Mouse (Mus musculus): ENCODE measurements at regions not wholly inside any gene's neighbourhood (a gene's known extent, or its start where the extent isn't known, plus 50 kb on each side); places are given as distances from the start of the nearest gene placed in this dataset.

GRCm38 (mm10) chr8:34474593-34474992 is 363.1 kb upstream of the Gm10131 start:
- TF ChIP-seq POLR2A (IDR thresholded peaks at IDR 0.05; ENCODE audit: borderline replicate concordance, low read depth, low read length) (no peak), CTCF (IDR thresholded peaks at IDR 0.05; ENCODE audit: low read depth, low read length) (no peak)
- Histone ChIP-seq H3K4me3 (ENCODE audit: insufficient read depth, low read length) (no peak overlapping the region), H3K27ac (ENCODE audit: insufficient read depth, low read depth, low read length) (no peak overlapping the region), H3K4me1 (ENCODE audit: control insufficient read depth, insufficient read depth, low read length) (peaks cover 6% of the 10 kb centered on the region)

- Histone ChIP-seq H3K4me1 (ENCODE audit: control insufficient read depth, insufficient read depth, low read length) (peaks cover 13% of the 10 kb centered on the region), H3K27ac (ENCODE audit: insufficient read depth, low read depth, low read length) (no peak overlapping the region), H3K4me3 (ENCODE audit: insufficient read depth, low read length) (no peak overlapping the region)
- TF ChIP-seq POLR2A (IDR thresholded peaks at IDR 0.05; ENCODE audit: borderline replicate concordance, low read depth, low read length) = no peak
- TF ChIP-seq CTCF (IDR thresholded peaks at IDR 0.05; ENCODE audit: low read depth, low read length) = no peak
Measured at GRCm38 (mm10) chr8:34473769-34474168, 362.2 kb upstream of the Gm10131 start.

GRCm38 (mm10) chr8:34473301-34473700 is 361.8 kb upstream of the Gm10131 start:
- TF ChIP-seq CTCF (IDR thresholded peaks at IDR 0.05; ENCODE audit: low read depth, low read length) (no peak), POLR2A (IDR thresholded peaks at IDR 0.05; ENCODE audit: borderline replicate concordance, low read depth, low read length) (no peak)
- Histone ChIP-seq H3K27ac (ENCODE audit: insufficient read depth, low read depth, low read length) (no peak overlapping the region), H3K4me1 (ENCODE audit: control insufficient read depth, insufficient read depth, low read length) (peaks cover 13% of the 10 kb centered on the region), H3K4me3 (ENCODE audit: insufficient read depth, low read length) (no peak overlapping the region)

- Histone ChIP-seq H3K4me1 (ENCODE audit: control insufficient read depth, insufficient read depth, low read length) (peaks cover 13% of the 10 kb centered on the region), H3K27ac (ENCODE audit: insufficient read depth, low read depth, low read length) (no peak overlapping the region), H3K4me3 (ENCODE audit: insufficient read depth, low read length) (no peak overlapping the region)
- TF ChIP-seq POLR2A (IDR thresholded peaks at IDR 0.05; ENCODE audit: borderline replicate concordance, low read depth, low read length) (no peak), CTCF (IDR thresholded peaks at IDR 0.05; ENCODE audit: low read depth, low read length) (no peak)
Measured at GRCm38 (mm10) chr8:34472846-34473245, 361.3 kb upstream of the Gm10131 start.

GRCm38 (mm10) chr8:34472434-34472833 is 360.9 kb upstream of the Gm10131 start:
- peaks cover 13% of the 10 kb centered on the region for H3K4me1 ChIP-seq (ENCODE audit: control insufficient read depth, insufficient read depth, low read length)
- no peak overlapping the region for H3K4me3 ChIP-seq (ENCODE audit: insufficient read depth, low read length)
- no peak overlapping the region for H3K27ac ChIP-seq (ENCODE audit: insufficient read depth, low read depth, low read length)
- TF ChIP-seq CTCF (IDR thresholded peaks at IDR 0.05; ENCODE audit: low read depth, low read length) = no peak

- Histone ChIP-seq H3K4me3 (ENCODE audit: insufficient read depth, low read length) (no peak overlapping the region), H3K27ac (ENCODE audit: insufficient read depth, low read depth, low read length) (no peak overlapping the region), H3K4me1 (ENCODE audit: control insufficient read depth, insufficient read depth, low read length) (peaks cover 13% of the 10 kb centered on the region)
- no peak for TF ChIP-seq CTCF (IDR thresholded peaks at IDR 0.05; ENCODE audit: low read depth, low read length)
- no peak for TF ChIP-seq POLR2A (IDR thresholded peaks at IDR 0.05; ENCODE audit: borderline replicate concordance, low read depth, low read length)
Measured at GRCm38 (mm10) chr8:34469091-34469490, 357.6 kb upstream of the Gm10131 start.

- no peak overlapping the region for H3K27ac ChIP-seq (ENCODE audit: insufficient read depth, low read depth, low read length)
- TF ChIP-seq CTCF (IDR thresholded peaks at IDR 0.05; ENCODE audit: low read depth, low read length) (no peak), POLR2A (IDR thresholded peaks at IDR 0.05; ENCODE audit: borderline replicate concordance, low read depth, low read length) (no peak)
- no peak overlapping the region for H3K4me3 ChIP-seq (ENCODE audit: insufficient read depth, low read length)
- peaks cover 13% of the 10 kb centered on the region for H3K4me1 ChIP-seq (ENCODE audit: control insufficient read depth, insufficient read depth, low read length)
Measured at GRCm38 (mm10) chr8:34466786-34467364, 355.3 kb upstream of the Gm10131 start.

- TF ChIP-seq POLR2A (IDR thresholded peaks at IDR 0.05; ENCODE audit: borderline replicate concordance, low read depth, low read length) (no peak), CTCF (IDR thresholded peaks at IDR 0.05; ENCODE audit: low read depth, low read length) (no peak)
- Histone ChIP-seq H3K27ac (ENCODE audit: insufficient read depth, low read depth, low read length) (no peak overlapping the region), H3K4me3 (ENCODE audit: insufficient read depth, low read length) (no peak overlapping the region), H3K4me1 (ENCODE audit: control insufficient read depth, insufficient read depth, low read length) (peaks cover 13% of the 10 kb centered on the region)
Measured at GRCm38 (mm10) chr8:34465398-34465797, 353.9 kb upstream of the Gm10131 start.

GRCm38 (mm10) chr8:34462262-34462661 is 350.7 kb upstream of the Gm10131 start:
- no peak overlapping the region for H3K4me3 ChIP-seq (ENCODE audit: insufficient read depth, low read length)
- no peak overlapping the region for H3K27ac ChIP-seq (ENCODE audit: insufficient read depth, low read depth, low read length)
- peaks cover 8% of the 10 kb centered on the region for H3K4me1 ChIP-seq (ENCODE audit: control insufficient read depth, insufficient read depth, low read length)
- TF ChIP-seq CTCF (IDR thresholded peaks at IDR 0.05; ENCODE audit: low read depth, low read length) = no peak
- TF ChIP-seq POLR2A (IDR thresholded peaks at IDR 0.05; ENCODE audit: borderline replicate concordance, low read depth, low read length) = no peak

GRCm38 (mm10) chr8:34458300-34458699 is 346.8 kb upstream of the Gm10131 start:
- H3K27ac ChIP-seq (ENCODE audit: insufficient read depth, low read depth, low read length) = no peak overlapping the region
- TF ChIP-seq POLR2A (IDR thresholded peaks at IDR 0.05; ENCODE audit: borderline replicate concordance, low read depth, low read length) (no peak), CTCF (IDR thresholded peaks at IDR 0.05; ENCODE audit: low read depth, low read length) (no peak)
- peaks cover 8% of the 10 kb centered on the region for H3K4me1 ChIP-seq (ENCODE audit: control insufficient read depth, insufficient read depth, low read length)
- H3K4me3 ChIP-seq (ENCODE audit: insufficient read depth, low read length) = no peak overlapping the region

GRCm38 (mm10) chr8:34456543-34456942 is 345.0 kb upstream of the Gm10131 start:
- no peak overlapping the region for H3K27ac ChIP-seq (ENCODE audit: insufficient read depth, low read depth, low read length)
- no peak for TF ChIP-seq POLR2A (IDR thresholded peaks at IDR 0.05; ENCODE audit: borderline replicate concordance, low read depth, low read length)
- TF ChIP-seq CTCF (IDR thresholded peaks at IDR 0.05; ENCODE audit: low read depth, low read length) = no peak
- H3K4me3 ChIP-seq (ENCODE audit: insufficient read depth, low read length) = no peak overlapping the region
- H3K4me1 ChIP-seq (ENCODE audit: control insufficient read depth, insufficient read depth, low read length) = peaks cover 8% of the 10 kb centered on the region
